Mouse (Mus musculus) lung, postnatal 10 days (tissue): ENCODE measurements around the gene Man2b1.
"Not testable (repeated sequence)": the region's sequence is repeated elsewhere in the genome, so short reads cannot be mapped to it uniquely, and the experiment has no call there.

Experiments used
- DNase-seq: peaks from one replicate; pipeline ENCODE4 v3.0.0; 2021

Gene Man2b1

DNA sequence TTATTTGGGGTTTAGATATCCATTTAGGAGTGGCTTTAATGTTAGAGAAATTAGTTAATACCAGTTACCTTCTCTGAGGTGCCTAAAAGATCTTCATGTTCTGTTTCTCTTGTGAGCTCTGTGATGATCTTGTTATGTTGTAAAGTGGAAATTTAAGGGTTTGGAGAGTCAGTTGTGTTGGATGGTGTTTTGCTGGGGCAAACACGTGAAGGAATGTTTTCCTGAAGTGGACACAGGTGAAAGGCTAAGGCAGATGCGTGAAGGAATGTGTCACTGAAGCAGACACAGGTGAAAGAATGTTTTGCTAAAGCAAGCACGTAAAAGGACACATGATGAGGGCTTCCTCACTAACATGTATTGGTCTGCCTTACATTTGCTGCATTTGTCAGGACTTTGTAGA lies 39.9 kb downstream of the Man2b1 start, which contains the start of gene Zfp791:
Zfp791 (minus strand) TSS at position 101 of the 400 bp plus-strand sequence.
- DNase-seq: no peak

DNA sequence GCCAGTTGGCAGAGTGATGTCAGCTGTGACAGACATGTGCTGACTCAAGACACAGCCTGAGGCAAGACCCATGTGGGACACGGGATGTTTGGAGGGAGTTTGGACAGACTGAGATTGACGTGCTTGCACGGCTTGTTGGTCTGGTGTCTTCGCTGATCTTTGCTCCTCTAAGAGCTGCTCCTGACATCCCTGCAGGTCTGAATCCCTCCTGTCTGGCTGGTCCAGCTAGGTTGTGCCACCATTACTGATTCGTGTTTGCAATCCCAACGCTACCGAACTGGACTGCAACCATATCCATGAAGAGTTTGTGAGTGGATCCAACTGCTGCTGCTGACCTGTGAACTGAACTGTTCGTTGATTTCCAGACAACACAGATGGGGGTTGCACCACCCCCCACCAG lies 40.6 kb downstream of the Man2b1 start:
- DNase-seq: no peak

DNA sequence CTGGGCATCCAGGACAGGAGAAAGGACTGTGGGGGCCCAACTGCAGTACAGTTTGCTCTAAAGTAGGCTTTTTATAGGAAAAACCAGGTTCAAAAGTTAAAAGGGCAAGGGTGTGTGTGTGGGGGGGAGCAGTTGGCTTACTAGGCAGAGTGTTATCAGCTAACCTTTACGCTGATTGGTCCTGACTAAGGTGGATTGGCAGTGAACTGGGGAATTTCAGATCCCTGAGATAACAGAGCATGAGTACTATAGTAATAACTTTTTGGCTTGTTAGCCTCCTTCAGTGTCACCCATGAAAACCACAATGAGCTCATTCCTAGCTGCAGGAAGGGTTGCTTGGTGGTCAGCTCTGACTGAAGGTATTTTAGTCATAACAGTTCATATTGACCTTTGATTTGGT lies 49.3 kb downstream of the Man2b1 start:
- no peak for DNase-seq

DNA sequence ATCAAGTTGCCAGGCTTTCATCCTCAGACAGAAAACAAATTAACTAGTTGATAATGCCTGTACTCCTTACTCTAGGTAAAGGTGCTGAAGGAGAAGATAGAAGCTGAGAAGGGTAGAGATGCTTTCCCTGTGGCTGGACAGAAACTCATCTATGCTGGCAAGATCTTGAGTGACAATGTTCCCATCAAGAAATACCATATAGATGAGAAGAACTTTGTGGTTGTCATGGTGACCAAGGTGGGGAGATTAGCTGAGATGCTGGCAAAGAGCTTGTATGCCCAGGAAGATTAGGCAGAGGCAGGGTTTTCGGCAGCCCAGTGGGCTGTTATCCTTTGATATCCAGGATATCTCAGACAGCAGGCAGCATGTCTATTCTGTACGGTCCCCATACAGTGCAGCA lies 52.6 kb downstream of the Man2b1 start:
- not testable (repeated sequence) for DNase-seq

DNA sequence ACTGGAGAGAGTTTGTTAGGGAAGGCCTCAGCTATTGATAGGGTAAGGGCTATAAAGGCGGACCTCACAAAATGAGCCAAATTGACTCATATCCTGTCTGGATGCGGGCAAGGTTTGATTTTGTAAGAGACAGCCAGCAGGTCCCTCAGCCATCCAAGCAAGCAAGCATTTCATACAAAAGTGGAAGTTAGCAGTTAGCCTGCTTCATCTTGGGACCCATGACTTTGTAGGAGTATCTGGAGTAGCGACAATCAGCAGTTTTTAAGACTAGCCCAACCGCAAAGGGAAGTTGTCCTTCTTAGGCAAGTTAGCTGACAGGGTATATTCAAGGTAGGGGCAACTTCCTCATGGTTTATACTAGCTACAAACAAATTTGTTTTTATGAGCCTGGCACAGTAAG lies 59.4 kb downstream of the Man2b1 start:
- no peak for DNase-seq
